Mouse (Mus musculus): ENCODE results near the gene Vat1. TPM values are rescaled to one million over a fixed set of nuclear protein-coding genes. Genes with fewer than 3 reads are reported as not detected.
"Not testable (repeated sequence)": the region's sequence is repeated elsewhere in the genome, so short reads cannot be mapped to it uniquely, and the experiment has no call there.

Vat1 gene
- polyA plus RNA-seq, 1 experiment from 2014 or later, result 81.3 TPM

DNA sequence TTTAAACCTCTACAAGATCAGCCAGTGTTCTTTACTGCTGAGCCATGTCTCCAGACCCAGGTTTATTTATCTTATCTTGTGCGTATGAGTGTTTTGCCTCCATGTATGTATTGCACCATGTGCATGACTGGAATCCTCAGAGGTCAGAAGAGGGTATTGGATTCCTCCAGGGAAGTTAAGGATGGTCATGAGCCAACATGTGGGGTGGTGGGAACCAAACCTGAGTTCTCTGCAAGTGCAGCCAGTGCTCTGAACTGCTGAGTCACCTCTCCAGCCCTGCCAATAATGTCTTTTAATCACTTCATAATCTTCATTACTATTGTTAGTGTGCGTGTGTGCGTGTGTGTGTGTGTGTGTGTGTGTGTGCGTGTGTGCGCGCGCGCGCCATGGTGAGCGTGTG, 14.5 kb downstream of the Vat1 start:
- Histone ChIP-seq H3K9ac (no peak overlapping the region), H3K4me3 (no peak overlapping the region), H3K9me3 (no peaks in the 10 kb centered on the region), H3K36me3 (peaks cover 3% of the 10 kb centered on the region; the same call in 1 of the 2 replicates), H3K4me1 (peaks cover 26% of the 10 kb centered on the region), H3K27ac (no peak overlapping the region), H3K27me3 (no peaks in the 10 kb centered on the region), H3K4me2 (no peak overlapping the region)
- no peak for ATAC-seq (ENCODE audit: insufficient number of reproducible peaks, low FRiP score, low TSS enrichment, low read depth)
- WGBS, result 89% methylated on average over 10 of the region's 10 CpGs

DNA sequence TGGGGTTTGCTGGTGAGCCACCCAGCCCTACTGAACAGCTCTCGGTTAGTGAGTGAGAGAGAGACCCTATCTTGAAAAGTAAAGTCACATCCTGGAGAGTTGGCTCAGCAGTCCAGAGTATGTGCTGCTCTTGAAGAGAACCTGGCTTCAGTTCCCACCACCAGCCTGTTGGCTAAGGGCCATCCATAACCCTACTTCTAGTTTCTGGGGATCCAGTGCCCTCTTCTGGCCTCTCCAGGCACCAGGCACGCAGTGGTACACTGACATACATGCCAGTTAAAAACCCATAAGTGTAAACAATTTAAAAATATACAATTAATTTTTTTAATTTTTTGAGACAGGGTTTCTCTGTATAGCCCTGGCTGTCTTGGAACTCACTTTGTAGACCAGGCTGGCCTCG, 15.6 kb downstream of the Vat1 start:
- ATAC-seq (ENCODE audit: insufficient number of reproducible peaks, low FRiP score, low TSS enrichment, low read depth), result no peak
- no peak overlapping the region for H3K27ac ChIP-seq
- H3K9me3 ChIP-seq, result no peaks in the 10 kb centered on the region
- H3K36me3 ChIP-seq, result peaks cover 6% of the 10 kb centered on the region
- no peak overlapping the region for H3K4me3 ChIP-seq
- WGBS, result 80% methylated on average over 3 of the region's 3 CpGs
- H3K9ac ChIP-seq, result no peak overlapping the region
- no peak overlapping the region for H3K4me2 ChIP-seq
- peaks cover 24% of the 10 kb centered on the region for H3K4me1 ChIP-seq
- no peaks in the 10 kb centered on the region for H3K27me3 ChIP-seq

DNA sequence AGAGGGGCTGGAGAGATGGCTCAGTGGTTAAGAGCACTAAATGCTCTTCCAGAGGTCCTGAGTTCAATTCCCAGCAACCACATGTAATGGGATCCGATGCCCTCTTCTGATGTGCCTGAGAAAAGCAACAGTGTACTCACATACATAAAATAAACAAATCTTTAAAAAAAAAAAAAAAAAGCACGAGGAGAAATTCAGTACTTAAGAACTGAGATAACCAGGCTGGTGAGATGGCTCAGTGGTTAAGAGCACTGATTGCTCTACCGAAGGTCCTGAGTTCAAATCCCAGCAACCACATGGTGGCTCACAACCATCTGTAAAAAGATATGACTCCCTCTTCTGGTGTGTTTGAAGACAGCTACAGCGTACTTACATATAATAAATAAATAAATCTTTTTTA, 16.4 kb downstream of the Vat1 start:
- H3K9ac ChIP-seq; H3K9me3 ChIP-seq; H3K4me2 ChIP-seq; ATAC-seq (ENCODE audit: insufficient number of reproducible peaks, low FRiP score, low TSS enrichment, low read depth); H3K27me3 ChIP-seq; H3K4me3 ChIP-seq; H3K27ac ChIP-seq: not testable (repeated sequence)
- Histone ChIP-seq H3K4me1 (peaks cover 22% of the 10 kb centered on the region), H3K36me3 (peaks cover 14% of the 10 kb centered on the region)
- 89% methylated on average over 4 of the region's 4 CpGs for WGBS

DNA sequence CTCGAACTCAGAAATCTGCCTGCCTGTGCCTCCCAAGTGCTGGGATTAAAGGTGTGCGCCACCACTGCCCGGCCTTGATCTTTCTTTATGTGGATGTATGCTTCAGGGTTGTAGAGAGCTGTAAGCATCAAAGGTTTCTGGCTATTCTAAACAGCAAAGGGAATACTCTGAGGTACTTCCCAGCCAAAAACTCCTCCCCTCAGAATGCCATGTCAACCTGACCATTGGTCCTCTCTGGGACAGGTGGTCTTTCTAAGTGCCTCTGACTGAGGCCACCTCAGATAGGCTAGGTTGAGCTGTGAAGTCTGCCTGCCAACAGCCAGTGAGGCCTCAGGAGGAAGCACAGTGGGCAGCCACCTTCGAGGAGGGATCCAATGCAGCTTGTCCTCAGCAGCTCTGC, 17.1 kb downstream of the Vat1 start:
- Histone ChIP-seq H3K27ac (peak overlapping the region; percentile 81), H3K4me2 (peak overlapping the region; percentile 51), H3K4me3 (peak overlapping the region; percentile 45), H3K9me3 (no peaks in the 10 kb centered on the region), H3K4me1 (peaks cover 25% of the 10 kb centered on the region), H3K36me3 (peaks cover 21% of the 10 kb centered on the region), H3K27me3 (no peaks in the 10 kb centered on the region), H3K9ac (0 out of 2 replicates have a peak overlapping the region, but pooled peaks have one; percentile 55)
- ATAC-seq (ENCODE audit: insufficient number of reproducible peaks, low FRiP score, low TSS enrichment, low read depth), result no peak
- WGBS, result 88% methylated on average over 4 of the region's 4 CpGs

DNA sequence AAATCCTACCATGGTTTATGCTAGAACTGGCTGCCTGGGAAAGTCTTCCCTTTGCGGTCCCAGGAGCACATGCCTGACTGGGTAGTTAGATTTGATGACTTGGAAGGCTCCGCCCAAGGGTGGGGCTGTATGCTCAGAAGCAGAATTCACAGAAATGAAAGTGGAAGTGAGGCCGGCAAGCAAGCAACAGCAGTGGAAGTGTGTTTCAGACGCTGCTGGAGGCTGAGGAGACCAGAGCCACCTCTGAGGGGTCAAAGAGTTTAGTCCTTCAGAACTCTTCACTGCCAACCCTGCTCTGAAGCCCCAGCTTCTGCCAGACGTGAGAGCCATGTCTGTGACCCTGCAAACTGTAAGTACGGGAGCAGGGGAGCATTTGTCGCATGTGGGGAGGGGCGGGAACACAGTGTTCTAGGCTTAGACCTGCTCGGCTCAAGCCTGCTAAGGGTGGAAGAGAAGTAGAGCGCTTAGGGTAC, 17.7 kb downstream of the Vat1 start, which contains the start of gene Ifi35:
Gene Ifi35, plus strand, starts transcription at position 134 of the 473 bp plus-strand sequence.
- Histone ChIP-seq H3K9me3 (no peaks in the 10 kb centered on the region), H3K27ac (peak within 1 kb of the TSS; percentile 81), H3K27me3 (no peaks in the 10 kb centered on the region), H3K4me3 (peak within 1 kb of the TSS; percentile 45), H3K4me2 (peak within 1 kb of the TSS; percentile 51), H3K36me3 (peaks cover 27% of the 10 kb centered on the region), H3K9ac (peak within 1 kb of the TSS; percentile 55; the same call in 1 of the 2 replicates), H3K4me1 (peaks cover 31% of the 10 kb centered on the region)
- peak; percentile 59 for ATAC-seq (ENCODE audit: insufficient number of reproducible peaks, low FRiP score, low TSS enrichment, low read depth)
- WGBS, result 10% methylated on average over 10 of the region's 10 CpGs

DNA sequence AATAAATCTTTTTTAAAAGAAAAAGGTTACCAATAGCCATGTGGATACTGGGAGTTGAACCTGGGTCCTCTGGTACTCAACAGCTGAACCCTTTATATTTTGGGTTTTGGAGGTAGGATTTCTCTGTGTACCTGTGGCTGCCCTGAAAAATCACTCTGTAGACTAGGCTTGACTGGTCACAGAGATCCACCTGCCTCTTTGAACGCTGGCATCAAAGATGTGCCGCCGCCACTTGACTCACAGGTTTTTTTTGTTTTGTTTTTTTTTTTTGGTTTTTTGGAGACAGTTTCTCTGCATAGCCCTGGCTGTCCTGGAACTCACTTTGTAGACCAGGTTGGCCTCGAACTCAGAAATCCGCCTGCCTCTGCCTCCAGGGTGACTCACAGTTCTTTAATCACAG, 18.2 kb downstream of the Vat1 start:
- Histone ChIP-seq H3K4me1 (peaks cover 36% of the 10 kb centered on the region), H3K36me3 (peaks cover 27% of the 10 kb centered on the region), H3K9me3 (no peaks in the 10 kb centered on the region), H3K4me3 (peak overlapping the region; percentile 45), H3K9ac (no peak overlapping the region), H3K27me3 (no peaks in the 10 kb centered on the region), H3K4me2 (peak overlapping the region; percentile 51; the same call in 1 of the 2 replicates), H3K27ac (peak overlapping the region; percentile 81)
- 0 out of 2 replicates have a peak, but pooled peaks have one; percentile 1 for ATAC-seq (ENCODE audit: insufficient number of reproducible peaks, low FRiP score, low TSS enrichment, low read depth)
- WGBS, result 82% methylated on average over 5 of the region's 5 CpGs

DNA sequence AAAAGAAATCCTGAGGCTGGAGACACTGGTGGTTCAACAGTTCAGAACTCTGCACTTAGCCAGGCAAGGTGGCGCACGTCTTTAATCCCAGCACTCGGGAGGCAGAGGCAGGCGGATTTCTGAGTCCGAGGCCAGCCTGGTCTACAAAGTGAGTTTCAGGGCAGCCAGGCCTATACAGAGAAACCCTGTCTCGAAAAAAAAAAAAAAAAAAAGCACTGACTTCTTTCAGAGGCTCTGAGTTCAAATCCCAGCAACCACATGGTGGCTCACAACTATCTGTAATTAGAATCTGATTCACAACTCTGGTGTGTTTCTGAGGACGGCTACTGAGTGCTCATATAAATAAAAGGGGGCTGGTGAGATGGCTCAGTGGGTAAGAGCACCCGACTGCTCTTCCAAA, 19.2 kb downstream of the Vat1 start:
- not testable (repeated sequence) for H3K9me3 ChIP-seq; H3K4me3 ChIP-seq; H3K9ac ChIP-seq; H3K27ac ChIP-seq; H3K4me2 ChIP-seq; H3K27me3 ChIP-seq; ATAC-seq (ENCODE audit: insufficient number of reproducible peaks, low FRiP score, low TSS enrichment, low read depth)
- Histone ChIP-seq H3K4me1 (peaks cover 36% of the 10 kb centered on the region), H3K36me3 (peaks cover 27% of the 10 kb centered on the region)
- WGBS, result 87% methylated on average over 8 of the region's 8 CpGs

DNA sequence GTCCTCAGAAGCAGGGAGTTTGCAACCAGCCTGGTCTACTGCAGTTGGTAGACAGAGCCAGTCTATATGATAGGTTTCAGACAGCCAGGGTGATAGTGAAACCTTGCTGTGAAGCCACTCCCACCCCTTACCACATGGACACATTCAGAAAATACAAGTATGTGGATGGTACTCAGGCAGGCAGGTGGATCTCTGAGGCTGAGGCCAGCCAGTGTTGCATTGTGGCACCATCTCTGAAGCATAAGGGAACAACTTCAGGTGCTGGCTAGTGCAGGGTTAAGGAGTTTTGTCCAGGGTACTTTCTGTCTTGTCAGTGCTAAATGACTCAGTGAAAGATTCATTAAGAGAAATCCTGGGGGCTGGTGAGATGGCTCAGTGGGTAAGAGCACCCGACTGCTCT, 19.7 kb downstream of the Vat1 start:
- ATAC-seq (ENCODE audit: insufficient number of reproducible peaks, low FRiP score, low TSS enrichment, low read depth), result no peak
- WGBS, result 92% methylated on average over 1 of the region's 1 CpGs
- no peaks in the 10 kb centered on the region for H3K9me3 ChIP-seq
- no peak overlapping the region for H3K4me3 ChIP-seq
- H3K27me3 ChIP-seq, result no peaks in the 10 kb centered on the region
- H3K36me3 ChIP-seq, result peaks cover 27% of the 10 kb centered on the region
- H3K9ac ChIP-seq, result no peak overlapping the region
- H3K27ac ChIP-seq, result no peak overlapping the region
- H3K4me1 ChIP-seq, result peaks cover 36% of the 10 kb centered on the region
- H3K4me2 ChIP-seq, result no peak overlapping the region

DNA sequence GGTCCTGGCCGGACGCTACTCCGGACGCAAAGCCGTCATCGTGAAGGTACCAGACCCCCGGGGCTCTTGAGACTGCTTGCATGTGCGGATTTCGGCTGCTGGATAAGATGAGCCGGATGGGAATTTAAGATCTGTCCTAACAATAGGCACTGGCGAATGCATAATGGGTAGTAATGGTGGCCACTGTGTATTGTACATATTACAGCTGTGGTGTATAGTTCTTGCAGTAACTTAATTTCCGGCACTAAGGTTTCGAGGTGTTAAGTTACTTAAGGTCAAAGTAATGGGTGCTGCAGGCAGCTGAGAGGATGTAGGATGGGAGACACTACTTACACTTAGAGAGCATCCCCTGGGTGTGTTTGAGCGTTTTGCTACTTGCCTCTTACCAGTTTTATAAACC, 23.3 kb downstream of the Vat1 start:
- H3K4me1 ChIP-seq, result peaks cover 21% of the 10 kb centered on the region
- H3K36me3 ChIP-seq, result peaks cover 27% of the 10 kb centered on the region
- H3K4me3 ChIP-seq, result peak overlapping the region; percentile 76
- H3K27ac ChIP-seq, result peak overlapping the region; percentile 91
- H3K27me3 ChIP-seq, result no peaks in the 10 kb centered on the region
- no peaks in the 10 kb centered on the region for H3K9me3 ChIP-seq
- peak overlapping the region; percentile 67 for H3K4me2 ChIP-seq
- no peak for ATAC-seq (ENCODE audit: insufficient number of reproducible peaks, low FRiP score, low TSS enrichment, low read depth)
- peak overlapping the region; percentile 84 for H3K9ac ChIP-seq
- 1% methylated on average over 14 of the region's 14 CpGs for WGBS

DNA sequence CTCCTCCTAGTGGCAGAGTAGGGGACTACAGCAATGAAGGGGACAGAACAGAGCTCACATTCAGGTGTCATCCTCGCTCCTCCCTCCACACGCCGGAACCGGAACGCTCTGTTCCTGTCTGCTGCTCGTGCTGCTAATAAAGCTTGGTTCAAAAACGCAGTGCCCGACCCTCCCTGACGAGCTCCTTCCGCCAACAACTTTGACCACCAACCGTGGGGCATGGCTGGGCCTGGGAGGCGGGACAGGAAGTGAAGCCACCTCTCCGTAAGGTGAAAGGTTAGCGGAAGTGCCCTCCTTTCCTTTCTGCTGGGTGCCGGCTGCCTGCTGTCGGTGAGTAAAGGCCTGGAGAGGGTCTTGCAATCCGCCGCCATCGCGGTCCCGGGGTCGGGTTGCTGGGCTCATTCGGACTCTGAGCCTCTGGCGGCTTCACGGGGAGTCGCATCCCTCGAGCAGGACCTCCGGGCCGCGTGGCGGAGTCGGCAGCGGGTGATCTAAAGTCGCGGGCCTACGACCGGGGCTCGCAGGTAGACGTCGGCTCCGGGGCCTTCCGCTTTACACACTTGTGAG, 23.8 kb downstream of the Vat1 start, which contains the start of gene Rpl27:
Gene Rpl27, plus strand, starts transcription at position 172 of the 567 bp plus-strand sequence.
- Histone ChIP-seq H3K4me1 (peaks cover 20% of the 10 kb centered on the region), H3K9me3 (no peaks in the 10 kb centered on the region), H3K4me2 (peak within 1 kb of the TSS; percentile 67), H3K27ac (peak within 1 kb of the TSS; percentile 91), H3K9ac (peak within 1 kb of the TSS; percentile 84), H3K27me3 (no peaks in the 10 kb centered on the region), H3K4me3 (peak within 1 kb of the TSS; percentile 76), H3K36me3 (peaks cover 27% of the 10 kb centered on the region)
- under 1% methylated on average over 42 of the region's 42 CpGs for WGBS
- peak; percentile 98 for ATAC-seq (ENCODE audit: insufficient number of reproducible peaks, low FRiP score, low TSS enrichment, low read depth)

DNA sequence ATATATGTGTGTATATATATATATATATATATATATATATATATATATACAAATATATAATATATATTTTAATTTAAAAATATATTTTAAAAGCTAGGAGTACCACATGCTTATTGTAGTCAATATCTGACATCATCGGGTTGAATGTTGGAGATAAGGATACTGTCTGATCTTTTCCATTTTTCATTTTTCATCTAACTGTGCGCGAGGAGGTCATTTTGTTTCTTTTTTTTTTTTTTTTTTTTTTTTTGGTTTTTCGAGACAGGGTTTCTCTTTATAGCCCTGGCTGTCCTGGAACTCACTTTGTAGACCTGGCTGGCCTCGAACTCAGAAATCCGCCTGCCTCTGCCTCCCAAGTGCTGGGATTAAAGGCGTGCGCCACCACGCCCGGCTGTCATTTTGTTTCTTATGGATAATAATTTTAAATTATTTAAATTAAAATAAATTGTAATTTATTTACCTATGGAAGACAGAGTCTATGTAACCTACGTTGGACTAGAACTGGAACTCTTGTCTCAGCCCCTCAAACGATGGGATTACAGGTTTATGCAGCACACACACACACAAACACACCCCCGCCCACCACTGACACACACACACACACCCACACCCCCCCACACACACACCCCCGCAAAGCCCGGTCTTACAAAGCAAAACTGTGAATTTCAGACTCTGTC, 24.4 kb downstream of the Vat1 start:
- H3K9ac ChIP-seq; H3K27me3 ChIP-seq; ATAC-seq (ENCODE audit: insufficient number of reproducible peaks, low FRiP score, low TSS enrichment, low read depth); H3K9me3 ChIP-seq; H3K27ac ChIP-seq: not testable (repeated sequence)
- peak overlapping the region; percentile 76 for H3K4me3 ChIP-seq
- H3K4me2 ChIP-seq, result peak overlapping the region; percentile 45
- 40% methylated on average over 15 of the region's 15 CpGs for WGBS
- peaks cover 27% of the 10 kb centered on the region for H3K36me3 ChIP-seq
- H3K4me1 ChIP-seq, result peaks cover 20% of the 10 kb centered on the region

DNA sequence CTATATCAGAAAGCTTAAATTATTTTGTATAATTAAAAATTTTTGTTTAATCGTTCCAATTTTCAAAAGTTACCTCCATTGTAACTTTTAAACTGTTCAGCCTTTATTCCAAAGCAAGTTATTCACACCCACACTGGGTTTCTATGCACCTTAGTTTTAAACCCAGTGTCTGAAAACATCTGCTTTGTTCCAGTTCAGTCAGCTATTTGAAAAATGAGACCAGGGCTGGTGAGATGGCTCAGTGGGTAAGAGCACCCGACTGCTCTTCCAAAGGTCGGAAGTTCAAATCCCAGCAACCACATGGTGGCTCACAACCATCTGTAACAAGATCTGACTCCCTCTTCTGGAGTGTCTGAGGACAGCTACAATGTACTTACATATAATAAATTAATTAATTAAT, 28.0 kb downstream of the Vat1 start:
- not testable (repeated sequence) for ATAC-seq (ENCODE audit: insufficient number of reproducible peaks, low FRiP score, low TSS enrichment, low read depth); H3K4me1 ChIP-seq
- 52% methylated on average over 3 of the region's 3 CpGs for WGBS

More for the DNA sequence above, 28.0 kb downstream of the Vat1 start:
- not testable (repeated sequence) for H3K4me2 ChIP-seq, H3K9me3 ChIP-seq, H3K9ac ChIP-seq, H3K4me3 ChIP-seq, H3K27me3 ChIP-seq, H3K27ac ChIP-seq
- H3K36me3 ChIP-seq, result peaks cover 30% of the 10 kb centered on the region

All from limb, embryonic 15.5 days (tissue).